Mouse (Mus musculus) forebrain, embryonic 13.5 days (tissue): ENCODE data around the gene Kif19a. TPM values are rescaled to one million over a fixed set of nuclear protein-coding genes. Genes with fewer than 3 reads are reported as not detected.

ENCODE experiments used
- ATAC-seq: fragments of 200-750 bp; cut with Nextera tagmentation; 2 replicates; pipeline ENCODE4 v1.8.0; 2017
- H3K27ac ChIP-seq: fragments of 300-500 bp; sonication (generic); 2 replicates; pipeline ENCODE4 v1.5.1; 2015; ENCODE audit warnings: inconsistent platforms, mild to moderate bottlenecking, moderate library complexity
- H3K27me3 ChIP-seq: fragments of 300-500 bp; sonication (generic); 2 replicates; pipeline ENCODE4 v1.6.1; 2015; ENCODE audit warnings: mild to moderate bottlenecking, inconsistent platforms
- H3K36me3 ChIP-seq: fragments of 300-500 bp; sonication (generic); 2 replicates; pipeline ENCODE4 v1.6.1; 2015; ENCODE audit warnings: mild to moderate bottlenecking, inconsistent platforms; ENCODE audit not compliant: poor library complexity, severe bottlenecking
- H3K4me1 ChIP-seq: fragments of 300-500 bp; sonication (generic); 2 replicates; pipeline ENCODE4 v1.6.1; 2015; ENCODE audit warnings: inconsistent platforms
- H3K4me2 ChIP-seq: fragments of 300-500 bp; sonication (generic); 2 replicates; pipeline ENCODE4 v1.6.1; 2015; ENCODE audit warnings: inconsistent platforms, mild to moderate bottlenecking, moderate library complexity
- H3K4me3 ChIP-seq: fragments of 300-500 bp; sonication (generic); 2 replicates; pipeline ENCODE4 v1.5.1; 2015; ENCODE audit warnings: mild to moderate bottlenecking, inconsistent platforms
- H3K9ac ChIP-seq: fragments of 300-500 bp; sonication (generic); 2 replicates; pipeline ENCODE4 v1.6.1; 2015; ENCODE audit warnings: mild to moderate bottlenecking, inconsistent platforms
- H3K9me3 ChIP-seq: fragments of 300-500 bp; sonication (generic); replicated peaks from 2 replicates; pipeline ENCODE4 v1.6.1; 2016; ENCODE audit warnings: inconsistent platforms
- WGBS: fragments of 180-500 bp; shearing (Covaris S2); methylation state at CpG from one replicate; pipeline ENCODE4 v1.1.7; 2015; 5-methylcytosine and 5-hydroxymethylcytosine counted together
- polyA plus RNA-seq: library from polyadenylated mRNA; unstranded; fragments of >200 nt; fragmentation: Nextera tagmentation; extraction: Ambion mirVana; gene quantifications from 2 replicates; pipeline ENCODE4 v1.2.1, GENCODE M21; 2015

The Kif19a gene
- polyA plus RNA-seq: 0.36 and 1.3 TPM in 2 replicates

DNA sequence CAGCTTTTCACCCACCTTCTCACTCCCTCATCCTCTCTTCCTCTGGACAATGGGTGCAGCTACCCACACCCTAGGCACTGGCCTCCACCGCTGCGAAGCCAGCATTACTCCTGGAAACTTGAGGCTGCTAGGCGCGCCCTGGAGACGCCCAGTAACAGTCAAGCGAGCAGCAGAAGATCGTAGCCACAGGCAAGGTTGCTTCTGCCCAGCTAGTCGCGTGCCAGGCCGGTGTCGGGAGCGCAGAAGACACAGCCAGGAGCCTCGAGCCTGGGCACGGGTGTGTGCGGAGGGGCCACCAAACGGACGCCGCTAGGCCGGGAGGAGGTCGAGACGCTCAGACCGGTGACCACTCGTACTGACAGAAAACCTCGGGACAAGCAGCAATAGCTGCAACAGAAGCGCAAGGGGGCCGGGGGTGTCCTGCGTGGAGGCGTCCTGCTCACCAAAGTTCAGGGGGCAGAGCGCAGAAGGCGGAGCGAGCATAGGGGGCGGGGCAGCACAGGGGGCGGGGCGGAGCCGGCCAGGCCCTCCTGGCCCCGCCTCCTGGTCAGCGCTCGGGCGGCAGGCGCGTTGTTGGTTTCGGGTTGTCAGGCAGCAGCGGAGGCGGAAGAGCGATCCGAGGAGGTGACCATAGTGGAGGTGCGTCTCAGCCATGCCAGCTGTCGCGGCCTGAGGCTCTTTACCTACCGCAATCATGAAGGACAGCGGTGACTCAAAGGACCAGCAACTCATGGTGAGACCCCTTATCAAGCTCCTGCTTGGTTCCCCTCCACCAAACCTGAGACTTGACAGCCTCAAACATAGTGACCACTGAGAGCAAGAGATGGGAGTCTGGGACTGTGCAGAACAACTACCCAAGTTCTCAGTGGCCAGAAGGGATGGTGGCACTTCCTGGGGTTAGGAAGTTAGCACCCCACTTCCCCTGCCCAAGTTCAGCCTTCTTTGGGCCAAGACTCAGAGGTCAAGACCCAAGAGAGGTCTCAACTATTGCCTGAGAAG, at the start of gene Kif19a:
Kif19a (plus strand) TSS at position 569 of the 999 bp plus-strand sequence.
- peak within 1 kb of the TSS; percentile 42 for H3K4me3 ChIP-seq
- H3K4me2 ChIP-seq: peak within 1 kb of the TSS; percentile 79
- H3K9me3 ChIP-seq: no peaks in the 10 kb centered on the region
- H3K36me3 ChIP-seq: no peaks in the 10 kb centered on the region
- H3K4me1 ChIP-seq: peaks cover 17% of the 10 kb centered on the region
- WGBS: 3% methylated on average over 51 of the region's 51 CpGs
- peak; percentile 70; the same call in 1 of the 2 replicates for ATAC-seq
- peaks cover 33% of the 10 kb centered on the region for H3K27me3 ChIP-seq
- H3K9ac ChIP-seq: peak within 1 kb of the TSS; percentile 53
- H3K27ac ChIP-seq: no peak within 1 kb of the TSS

GRCm38 (mm10) chr11:114715531-114715930, 49.7 kb upstream of the Kif19a start:
- no peak overlapping the region for H3K9ac ChIP-seq
- 77% methylated on average over 7 of the region's 7 CpGs for WGBS
- ATAC-seq: no peak

DNA sequence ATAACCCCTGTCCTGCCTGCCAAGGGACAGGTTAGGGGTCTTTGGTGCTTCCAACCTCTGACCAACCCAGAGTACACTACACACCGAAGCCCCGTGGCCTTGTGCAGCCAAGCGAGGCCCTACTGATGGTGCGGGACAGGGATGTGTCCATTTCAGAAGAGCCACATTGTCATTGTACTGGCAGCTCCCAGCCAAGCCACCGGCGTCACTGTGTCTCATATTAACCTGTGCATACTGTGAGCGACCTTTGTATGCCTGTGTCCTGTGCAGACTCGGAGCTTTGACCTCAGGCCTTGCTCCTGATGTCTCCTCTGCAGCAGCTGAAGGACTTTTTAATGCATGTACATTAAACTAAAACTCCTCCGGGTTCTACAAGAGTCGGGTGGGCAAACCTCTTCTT, 44.7 kb upstream of the Kif19a start:
- no peaks in the 10 kb centered on the region; the same call in 1 of the 2 replicates for H3K9me3 ChIP-seq
- no peak for ATAC-seq
- H3K4me1 ChIP-seq: peaks cover 8% of the 10 kb centered on the region
- H3K27ac ChIP-seq: no peak overlapping the region
- WGBS: 92% methylated on average over 10 of the region's 10 CpGs
- H3K36me3 ChIP-seq: no peaks in the 10 kb centered on the region
- H3K27me3 ChIP-seq: no peaks in the 10 kb centered on the region
- no peak overlapping the region for H3K4me3 ChIP-seq
- H3K9ac ChIP-seq: no peak overlapping the region
- no peak overlapping the region for H3K4me2 ChIP-seq

More at GRCm38 (mm10) chr11:114715531-114715930, 49.7 kb upstream of the Kif19a start:
- H3K9me3 ChIP-seq: no peaks in the 10 kb centered on the region
- H3K27me3 ChIP-seq: no peaks in the 10 kb centered on the region
- no peak overlapping the region for H3K4me2 ChIP-seq
- no peak overlapping the region for H3K4me3 ChIP-seq
- H3K27ac ChIP-seq: no peak overlapping the region
- peaks cover 15% of the 10 kb centered on the region for H3K36me3 ChIP-seq
- H3K4me1 ChIP-seq: no peaks in the 10 kb centered on the region

- Histone ChIP-seq H3K36me3 (no peaks in the 10 kb centered on the region), H3K9me3 (no peaks in the 10 kb centered on the region; the same call in 1 of the 2 replicates), H3K4me1 (peaks cover 15% of the 10 kb centered on the region), H3K27me3 (no peaks in the 10 kb centered on the region), H3K27ac (no peak overlapping the region), H3K4me3 (no peak overlapping the region), H3K9ac (no peak overlapping the region), H3K4me2 (no peak overlapping the region)
- 86% methylated on average over 8 of the region's 8 CpGs for WGBS
- ATAC-seq: no peak
These were observed 42.8 kb upstream of the Kif19a start for GRCm38 (mm10) chr11:114722438-114722837.

DNA sequence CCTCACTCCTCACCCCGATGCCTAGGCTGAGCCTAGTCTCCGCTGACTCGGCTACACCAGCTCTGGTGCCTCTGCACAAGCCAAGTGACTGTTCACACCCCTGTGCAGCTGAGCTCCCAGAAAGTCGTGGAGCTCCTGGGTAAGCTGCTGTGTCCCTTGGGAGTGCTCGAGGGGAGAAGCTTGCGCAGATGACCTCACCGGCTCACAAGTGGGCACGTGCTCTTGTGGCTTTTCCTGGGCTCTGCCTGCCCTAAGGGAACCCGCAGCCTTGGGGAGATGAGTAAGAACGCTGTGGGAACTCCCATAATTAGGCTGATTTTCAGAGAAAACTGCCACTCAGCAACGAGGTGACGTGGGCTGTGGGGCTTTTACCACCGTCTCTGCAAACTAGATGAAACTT, 42.2 kb upstream of the Kif19a start:
- Histone ChIP-seq H3K27ac (no peak overlapping the region), H3K9me3 (no peaks in the 10 kb centered on the region; the same call in 1 of the 2 replicates), H3K9ac (no peak overlapping the region), H3K27me3 (no peaks in the 10 kb centered on the region), H3K4me3 (no peak overlapping the region), H3K36me3 (no peaks in the 10 kb centered on the region), H3K4me1 (peaks cover 20% of the 10 kb centered on the region), H3K4me2 (no peak overlapping the region)
- WGBS: 75% methylated on average over 13 of the region's 13 CpGs
- no peak for ATAC-seq

GRCm38 (mm10) chr11:114724787-114725590, 40.2 kb upstream of the Kif19a start:
- H3K9me3 ChIP-seq: no peaks in the 10 kb centered on the region; the same call in 1 of the 2 replicates
- WGBS: 66% methylated on average over 11 of the region's 11 CpGs
- peaks cover 4% of the 10 kb centered on the region; the same call in 1 of the 2 replicates for H3K27me3 ChIP-seq
- no peak for ATAC-seq
- H3K4me2 ChIP-seq: no peak overlapping the region
- H3K9ac ChIP-seq: no peak overlapping the region
- peaks cover 31% of the 10 kb centered on the region for H3K4me1 ChIP-seq
- no peak overlapping the region for H3K27ac ChIP-seq
- H3K4me3 ChIP-seq: no peak overlapping the region
- no peaks in the 10 kb centered on the region for H3K36me3 ChIP-seq

DNA sequence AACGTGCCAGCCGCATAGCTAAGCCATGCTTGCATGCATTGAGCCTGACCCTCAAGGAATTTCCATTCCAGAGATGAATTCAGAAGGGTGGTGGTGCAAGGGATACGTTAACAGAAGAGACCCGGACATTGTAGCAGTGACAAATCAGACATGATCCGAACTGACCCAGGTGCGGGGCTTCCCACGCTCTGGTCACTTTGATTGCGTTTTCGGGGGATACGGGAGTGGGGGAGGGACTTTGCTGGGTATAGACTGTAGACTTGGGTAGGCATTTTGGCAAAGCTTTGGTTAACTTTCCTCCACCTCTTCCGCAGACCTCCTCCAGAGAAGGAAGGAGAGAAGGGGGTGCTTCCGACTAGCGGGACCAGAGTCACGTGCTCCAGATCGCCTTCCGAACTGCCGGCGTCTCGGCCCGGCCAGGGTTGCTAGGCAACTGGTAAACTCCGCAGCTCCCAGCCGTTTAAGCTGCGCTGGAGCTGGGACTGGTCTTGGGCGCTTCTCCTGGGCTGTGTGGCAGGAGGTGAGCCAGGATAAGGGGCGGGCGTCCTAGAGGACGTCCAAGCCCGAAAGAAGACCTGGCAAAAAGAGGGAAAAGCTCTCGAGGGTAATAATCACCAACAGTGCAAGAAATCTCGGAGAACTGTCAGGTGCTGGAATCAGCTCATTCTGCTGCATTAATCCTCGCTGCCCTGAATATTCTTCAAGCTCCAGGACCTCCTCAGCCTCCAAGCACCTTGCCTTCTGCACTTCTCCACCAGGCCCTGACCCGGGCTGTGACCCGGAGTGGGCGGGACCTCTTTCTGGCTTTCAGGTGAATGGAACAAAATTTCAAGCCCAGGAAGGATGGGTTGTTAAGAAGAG, 38.0 kb upstream of the Kif19a start, which contains the start of gene Dnaic2:
Dnaic2 (plus strand) TSS at position 444 of the 861 bp plus-strand sequence.
- Histone ChIP-seq H3K4me2 (peak within 1 kb of the TSS; percentile 61), H3K36me3 (no peaks in the 10 kb centered on the region), H3K27me3 (peaks cover 4% of the 10 kb centered on the region; the same call in 1 of the 2 replicates), H3K4me1 (peaks cover 31% of the 10 kb centered on the region), H3K27ac (no peak within 1 kb of the TSS), H3K4me3 (peak within 1 kb of the TSS; percentile 35), H3K9me3 (no peaks in the 10 kb centered on the region), H3K9ac (peak within 1 kb of the TSS; percentile 52)
- peak; percentile 87 for ATAC-seq
- 9% methylated on average over 34 of the region's 34 CpGs for WGBS

DNA sequence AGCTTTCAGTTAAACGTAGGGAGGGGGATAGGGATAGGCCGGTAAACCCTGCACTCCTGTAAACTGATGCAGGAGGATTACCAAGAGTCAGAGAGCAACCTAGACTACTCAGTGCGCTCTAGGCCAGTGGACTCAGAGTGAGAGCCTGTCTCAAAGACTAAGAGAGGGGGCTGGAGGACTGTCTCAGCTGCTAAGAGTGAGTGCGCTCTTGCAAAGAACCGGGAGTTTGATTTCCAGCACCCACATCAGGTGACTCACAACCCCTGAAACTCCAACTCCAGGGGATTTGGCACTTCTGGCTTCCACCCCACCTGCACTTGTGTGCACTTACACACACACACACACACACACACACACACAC, 37.4 kb upstream of the Kif19a start:
- 23% methylated on average over 5 of the region's 5 CpGs for WGBS
- no peaks in the 10 kb centered on the region for H3K9me3 ChIP-seq
- H3K4me2 ChIP-seq: peak overlapping the region; percentile 61
- H3K36me3 ChIP-seq: no peaks in the 10 kb centered on the region
- peaks cover 4% of the 10 kb centered on the region; the same call in 1 of the 2 replicates for H3K27me3 ChIP-seq
- peak overlapping the region; percentile 52; the same call in 1 of the 2 replicates for H3K9ac ChIP-seq
- H3K4me3 ChIP-seq: peak overlapping the region; percentile 35
- no peak overlapping the region for H3K27ac ChIP-seq
- H3K4me1 ChIP-seq: peaks cover 31% of the 10 kb centered on the region
- ATAC-seq: 0 out of 2 replicates have a peak, but pooled peaks have one; percentile 36

GRCm38 (mm10) chr11:114728333-114728732, 36.9 kb upstream of the Kif19a start:
- no peak overlapping the region for H3K4me3 ChIP-seq
- H3K27ac ChIP-seq: no peak overlapping the region
- ATAC-seq: no peak
- 54% methylated on average over 5 of the region's 5 CpGs for WGBS
- no peak overlapping the region for H3K9ac ChIP-seq
- H3K27me3 ChIP-seq: peaks cover 4% of the 10 kb centered on the region; the same call in 1 of the 2 replicates
- no peaks in the 10 kb centered on the region for H3K9me3 ChIP-seq
- H3K36me3 ChIP-seq: no peaks in the 10 kb centered on the region
- H3K4me1 ChIP-seq: peaks cover 31% of the 10 kb centered on the region
- H3K4me2 ChIP-seq: no peak overlapping the region

DNA sequence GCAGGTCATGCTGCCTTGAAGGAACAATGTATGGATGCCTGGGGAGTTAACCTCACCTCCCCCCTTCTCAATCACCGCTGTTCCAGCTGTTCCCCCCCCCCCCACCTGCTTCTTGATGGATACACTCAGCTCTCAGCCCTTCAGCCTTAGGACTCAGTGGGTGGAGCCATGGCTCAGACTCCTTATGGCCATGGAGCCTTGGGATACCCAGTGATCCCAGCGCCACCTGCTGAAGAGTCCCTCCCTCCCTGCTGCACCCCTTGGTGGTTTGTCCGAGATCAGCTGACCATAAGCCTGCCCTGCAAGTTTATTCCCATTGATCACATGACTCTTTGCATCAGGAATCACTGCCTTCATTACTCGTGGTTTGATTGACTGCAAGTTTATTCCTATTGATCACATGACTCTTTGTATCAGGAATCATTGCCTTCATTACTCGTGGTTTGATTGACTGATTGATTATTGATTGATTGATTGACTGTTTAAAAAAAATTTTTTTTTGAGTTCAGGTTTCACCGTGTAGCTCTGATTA, 35.3 kb upstream of the Kif19a start:
- WGBS: 53% methylated on average over 6 of the region's 6 CpGs

GRCm38 (mm10) chr11:114731711-114732110, 33.5 kb upstream of the Kif19a start:
- no peak overlapping the region for H3K9ac ChIP-seq
- no peaks in the 10 kb centered on the region for H3K36me3 ChIP-seq
- 82% methylated on average over 4 of the region's 4 CpGs for WGBS
- H3K4me3 ChIP-seq: no peak overlapping the region
- H3K27ac ChIP-seq: no peak overlapping the region
- H3K4me2 ChIP-seq: no peak overlapping the region
- peaks cover 23% of the 10 kb centered on the region for H3K4me1 ChIP-seq
- H3K27me3 ChIP-seq: peaks cover 4% of the 10 kb centered on the region; the same call in 1 of the 2 replicates
- no peak for ATAC-seq
- no peaks in the 10 kb centered on the region for H3K9me3 ChIP-seq

More for the DNA sequence above, 35.3 kb upstream of the Kif19a start:
- Histone ChIP-seq H3K36me3 (no peaks in the 10 kb centered on the region), H3K27ac (no peak overlapping the region), H3K9ac (no peak overlapping the region), H3K4me1 (peaks cover 28% of the 10 kb centered on the region), H3K4me2 (no peak overlapping the region), H3K27me3 (peaks cover 4% of the 10 kb centered on the region; the same call in 1 of the 2 replicates), H3K4me3 (no peak overlapping the region), H3K9me3 (no peaks in the 10 kb centered on the region)
- no peak for ATAC-seq
